Mouse (Mus musculus): ENCODE data around the gene Ldhc. TPM values are rescaled to one million over a fixed set of nuclear protein-coding genes. Genes with fewer than 3 reads are reported as not detected.
A peak's percentile ranks its signal among the peaks of the same experiment; 100 is the strongest.

Gene Ldhc
- polyA plus RNA-seq, 1 experiment from 2014 or later: 0.10 TPM

DNA sequence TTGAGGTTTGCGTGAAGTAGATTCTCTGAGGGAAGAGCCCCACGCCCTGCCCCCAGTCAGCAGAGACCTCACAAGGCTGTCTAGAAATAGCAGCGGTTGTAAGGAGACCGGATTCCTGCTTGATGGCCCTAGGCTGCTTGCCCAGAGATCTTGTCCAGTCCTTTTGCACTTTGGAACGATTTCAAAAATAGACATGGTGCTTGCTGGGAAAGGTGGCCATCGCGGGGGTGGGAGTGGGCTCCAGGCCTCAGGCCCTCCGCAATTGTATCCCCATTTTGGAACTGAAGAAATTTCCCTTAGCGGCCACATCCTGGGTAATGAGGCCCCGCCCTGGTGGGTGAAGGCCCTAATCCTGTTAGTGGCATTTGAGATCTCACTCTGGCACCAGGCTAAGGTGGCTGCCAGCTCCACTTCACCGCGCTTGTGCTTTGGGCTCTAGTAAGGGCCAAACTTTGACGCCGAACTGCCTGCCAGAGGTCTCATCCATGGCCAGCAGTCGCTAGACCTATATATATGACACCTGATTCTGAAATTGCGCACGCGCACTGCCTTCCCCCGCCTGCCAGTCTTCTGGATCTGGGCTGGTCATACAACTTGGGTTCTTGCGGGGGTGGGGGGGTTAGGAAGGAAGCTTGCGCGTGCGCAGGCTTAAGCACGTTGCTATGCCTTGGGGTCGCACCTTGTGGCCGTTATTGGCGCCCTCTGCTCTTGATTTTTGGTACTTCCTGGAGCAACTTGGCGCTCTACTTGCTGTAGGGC, 14.3 kb upstream of the Ldhc start:
- Histone ChIP-seq H3K4me1 (peaks cover 17% of the 10 kb centered on the region), H3K36me3 (peaks cover 46% of the 10 kb centered on the region), H3K4me3 (peak overlapping the region; percentile 92), H3K27ac (peak overlapping the region; percentile 98), H3K9me3 (replicated peaks) (no peaks in the 10 kb centered on the region), H3K27me3 (ENCODE audit: low read depth, poor library complexity, severe bottlenecking) (peaks cover 15% of the 10 kb centered on the region)
- 2% methylated on average over 28 of the region's 28 CpGs for WGBS
- peak; percentile 85 for DNase-seq (ENCODE audit: low spot score)

- DNase-seq (ENCODE audit: low spot score): no peak
- Histone ChIP-seq H3K9me3 (replicated peaks) (no peaks in the 10 kb centered on the region), H3K4me3 (no peak overlapping the region), H3K4me1 (peaks cover 17% of the 10 kb centered on the region), H3K27me3 (ENCODE audit: low read depth, poor library complexity, severe bottlenecking) (no peaks in the 10 kb centered on the region), H3K27ac (no peak overlapping the region), H3K36me3 (peaks cover 73% of the 10 kb centered on the region)
- 83% methylated on average over 5 of the region's 5 CpGs for WGBS
Measured at GRCm38 (mm10) chr7:46849287-46849686, 11.7 kb upstream of the Ldhc start.

DNA sequence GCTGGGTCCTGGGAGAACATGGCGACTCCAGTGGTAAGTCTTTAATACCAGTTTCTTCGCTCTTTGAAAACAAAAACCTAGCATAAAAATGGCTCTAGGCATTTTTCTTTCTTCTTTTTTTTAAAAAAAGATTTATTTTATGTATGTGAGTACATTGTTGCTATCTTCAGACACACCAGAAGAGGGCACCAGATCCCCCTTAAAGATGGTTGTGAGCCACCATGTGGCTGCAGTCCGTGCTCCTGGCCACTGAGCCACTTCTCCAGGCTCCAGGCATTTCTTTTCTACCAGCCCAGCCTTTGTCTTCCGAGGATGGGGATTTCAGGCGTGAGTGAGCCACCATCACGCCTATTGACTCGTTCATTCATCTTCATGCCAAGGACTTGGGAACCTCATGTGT, 10.0 kb upstream of the Ldhc start:
- Histone ChIP-seq H3K4me3 (no peak overlapping the region), H3K27me3 (ENCODE audit: low read depth, poor library complexity, severe bottlenecking) (no peaks in the 10 kb centered on the region), H3K36me3 (peaks cover 90% of the 10 kb centered on the region), H3K9me3 (replicated peaks) (no peaks in the 10 kb centered on the region), H3K27ac (no peak overlapping the region), H3K4me1 (peaks cover 9% of the 10 kb centered on the region)
- 86% methylated on average over 7 of the region's 7 CpGs for WGBS
- DNase-seq (ENCODE audit: low spot score): no peak

- no peak overlapping the region for H3K27ac ChIP-seq
- 95% methylated on average over 1 of the region's 1 CpGs for WGBS
- no peaks in the 10 kb centered on the region for H3K4me1 ChIP-seq
- peaks cover 91% of the 10 kb centered on the region for H3K36me3 ChIP-seq
- no peak for DNase-seq (ENCODE audit: low spot score)
- H3K4me3 ChIP-seq: no peak overlapping the region
- H3K9me3 ChIP-seq (replicated peaks): no peaks in the 10 kb centered on the region
- H3K27me3 ChIP-seq (ENCODE audit: low read depth, poor library complexity, severe bottlenecking): no peaks in the 10 kb centered on the region
Measured at GRCm38 (mm10) chr7:46852666-46853065, 8.3 kb upstream of the Ldhc start.

DNA sequence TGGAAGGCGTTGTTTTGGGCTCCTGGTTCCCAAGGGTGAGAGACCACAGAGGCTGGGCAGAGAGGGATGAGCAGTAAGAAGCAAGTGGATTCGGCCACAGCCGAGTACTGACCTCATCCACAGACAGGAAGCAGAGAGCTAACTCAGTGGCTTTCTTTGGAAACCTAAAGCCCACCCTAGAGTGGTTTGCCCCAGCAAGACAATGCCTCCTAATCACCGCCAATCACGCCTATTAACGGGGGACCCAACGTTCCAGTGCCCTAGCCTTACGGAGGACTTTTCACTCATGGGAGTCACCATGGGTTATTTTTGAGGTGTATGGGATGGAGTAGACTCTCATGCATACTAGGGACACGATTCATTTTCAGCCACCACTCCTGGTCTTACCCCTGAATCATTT, 7.6 kb upstream of the Ldhc start:
- no peaks in the 10 kb centered on the region for H3K9me3 ChIP-seq (replicated peaks)
- no peaks in the 10 kb centered on the region for H3K4me1 ChIP-seq
- H3K27me3 ChIP-seq (ENCODE audit: low read depth, poor library complexity, severe bottlenecking): no peaks in the 10 kb centered on the region
- peaks cover 84% of the 10 kb centered on the region for H3K36me3 ChIP-seq
- WGBS: 87% methylated on average over 9 of the region's 9 CpGs
- H3K4me3 ChIP-seq: no peak overlapping the region
- DNase-seq (ENCODE audit: low spot score): no peak
- no peak overlapping the region for H3K27ac ChIP-seq

- Histone ChIP-seq H3K4me3 (no peak overlapping the region), H3K27me3 (ENCODE audit: low read depth, poor library complexity, severe bottlenecking) (no peaks in the 10 kb centered on the region), H3K4me1 (no peaks in the 10 kb centered on the region), H3K9me3 (replicated peaks) (no peaks in the 10 kb centered on the region), H3K27ac (no peak overlapping the region), H3K36me3 (peaks cover 57% of the 10 kb centered on the region)
- WGBS: 69% methylated on average over 7 of the region's 7 CpGs
- no peak for DNase-seq (ENCODE audit: low spot score)
Measured at GRCm38 (mm10) chr7:46855866-46856560, 5.0 kb upstream of the Ldhc start.

DNA sequence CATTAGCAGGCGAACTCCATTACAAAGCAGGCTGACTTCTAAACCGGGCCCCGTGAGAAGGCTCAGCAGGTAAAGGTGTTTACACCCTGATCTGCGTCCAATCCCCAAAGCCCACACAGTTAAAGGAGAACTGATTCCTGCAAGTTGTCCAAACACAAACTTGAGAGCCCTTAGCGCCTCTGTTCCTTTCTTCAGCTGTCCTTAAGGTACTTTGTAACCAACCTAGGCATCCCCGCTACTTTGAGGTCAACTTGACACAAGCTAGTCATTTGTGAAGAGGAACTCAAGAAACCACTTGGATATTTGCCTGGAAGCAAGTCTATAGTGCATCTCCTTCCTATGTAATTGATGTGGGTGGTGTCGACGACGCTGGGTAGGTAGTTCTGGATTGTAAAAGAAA, 3.6 kb upstream of the Ldhc start:
- peaks cover 43% of the 10 kb centered on the region for H3K36me3 ChIP-seq
- H3K4me3 ChIP-seq: no peak overlapping the region
- no peak overlapping the region for H3K27ac ChIP-seq
- DNase-seq (ENCODE audit: low spot score): no peak
- 74% methylated on average over 9 of the region's 9 CpGs for WGBS
- H3K4me1 ChIP-seq: no peaks in the 10 kb centered on the region
- no peaks in the 10 kb centered on the region for H3K27me3 ChIP-seq (ENCODE audit: low read depth, poor library complexity, severe bottlenecking)
- H3K9me3 ChIP-seq (replicated peaks): no peaks in the 10 kb centered on the region

GRCm38 (mm10) chr7:46859031-46859430, 2.0 kb upstream of the Ldhc start:
- Histone ChIP-seq H3K4me3 (no peak overlapping the region), H3K9me3 (replicated peaks) (no peaks in the 10 kb centered on the region), H3K27ac (no peak overlapping the region), H3K4me1 (no peaks in the 10 kb centered on the region), H3K27me3 (ENCODE audit: low read depth, poor library complexity, severe bottlenecking) (no peaks in the 10 kb centered on the region), H3K36me3 (peaks cover 27% of the 10 kb centered on the region)
- WGBS: 58% methylated on average over 6 of the region's 6 CpGs
- DNase-seq (ENCODE audit: low spot score): no peak

- Histone ChIP-seq H3K4me1 (no peaks in the 10 kb centered on the region), H3K27ac (no peak overlapping the region), H3K4me3 (no peak overlapping the region), H3K27me3 (ENCODE audit: low read depth, poor library complexity, severe bottlenecking) (no peaks in the 10 kb centered on the region), H3K36me3 (no peaks in the 10 kb centered on the region), H3K9me3 (replicated peaks) (no peaks in the 10 kb centered on the region)
- DNase-seq (ENCODE audit: low spot score): no peak
- WGBS: 84% methylated on average over 4 of the region's 4 CpGs
Measured at GRCm38 (mm10) chr7:46871988-46872387, 11.0 kb downstream of the Ldhc start.

GRCm38 (mm10) chr7:46876841-46877240, 15.8 kb downstream of the Ldhc start:
- 68% methylated on average over 4 of the region's 4 CpGs for WGBS
- H3K36me3 ChIP-seq: peaks cover 13% of the 10 kb centered on the region
- H3K4me1 ChIP-seq: no peaks in the 10 kb centered on the region
- no peak for DNase-seq (ENCODE audit: low spot score)
- no peak overlapping the region for H3K27ac ChIP-seq
- no peak overlapping the region for H3K4me3 ChIP-seq
- H3K27me3 ChIP-seq (ENCODE audit: low read depth, poor library complexity, severe bottlenecking): no peaks in the 10 kb centered on the region
- H3K9me3 ChIP-seq (replicated peaks): no peaks in the 10 kb centered on the region

DNA sequence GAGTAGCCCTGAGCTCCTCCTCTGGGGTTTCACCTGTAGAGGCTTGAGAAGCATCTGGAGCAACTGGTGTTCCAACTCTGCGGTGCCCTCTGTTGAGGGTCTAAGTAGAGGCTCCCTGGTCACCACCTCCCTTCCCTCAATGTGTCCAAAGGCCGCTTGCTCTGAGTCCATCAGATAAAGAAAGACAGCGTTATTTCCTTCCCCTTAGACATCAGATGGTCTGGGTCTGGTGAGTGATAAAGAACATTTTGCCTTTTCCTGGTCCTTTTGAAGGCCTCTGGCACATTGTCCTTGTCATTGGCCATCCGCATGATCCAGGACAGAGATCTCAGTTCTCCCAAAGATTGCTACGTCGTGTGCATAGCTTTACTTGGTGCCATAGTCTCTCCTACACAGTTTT, 16.3 kb downstream of the Ldhc start:
- no peaks in the 10 kb centered on the region for H3K27me3 ChIP-seq (ENCODE audit: low read depth, poor library complexity, severe bottlenecking)
- H3K9me3 ChIP-seq (replicated peaks): no peaks in the 10 kb centered on the region
- H3K4me1 ChIP-seq: no peaks in the 10 kb centered on the region
- peaks cover 13% of the 10 kb centered on the region for H3K36me3 ChIP-seq
- no peak for DNase-seq (ENCODE audit: low spot score)
- WGBS: 86% methylated on average over 6 of the region's 6 CpGs
- no peak overlapping the region for H3K27ac ChIP-seq
- H3K4me3 ChIP-seq: no peak overlapping the region

- 97% methylated on average over 5 of the region's 5 CpGs for WGBS
- Histone ChIP-seq H3K36me3 (peaks cover 28% of the 10 kb centered on the region), H3K4me1 (no peaks in the 10 kb centered on the region), H3K9me3 (replicated peaks) (no peaks in the 10 kb centered on the region), H3K27me3 (ENCODE audit: low read depth, poor library complexity, severe bottlenecking) (no peaks in the 10 kb centered on the region), H3K4me3 (no peak overlapping the region), H3K27ac (no peak overlapping the region)
- DNase-seq (ENCODE audit: low spot score): no peak
Measured at GRCm38 (mm10) chr7:46879851-46880250, 18.8 kb downstream of the Ldhc start.

GRCm38 (mm10) chr7:46880992-46881391, 20.0 kb downstream of the Ldhc start:
- DNase-seq (ENCODE audit: low spot score): no peak
- 88% methylated on average over 2 of the region's 2 CpGs for WGBS
- Histone ChIP-seq H3K27me3 (ENCODE audit: low read depth, poor library complexity, severe bottlenecking) (no peaks in the 10 kb centered on the region), H3K9me3 (replicated peaks) (no peaks in the 10 kb centered on the region), H3K27ac (no peak overlapping the region), H3K4me1 (no peaks in the 10 kb centered on the region), H3K4me3 (no peak overlapping the region), H3K36me3 (peaks cover 40% of the 10 kb centered on the region)

All from limb, embryonic 10.5 days (tissue).